Mouse (Mus musculus): ENCODE measurements at regions not wholly inside any gene's neighbourhood (a gene's known extent, or its start where the extent isn't known, plus 50 kb on each side); places are given as distances from the start of the nearest gene placed in this dataset.

DNA sequence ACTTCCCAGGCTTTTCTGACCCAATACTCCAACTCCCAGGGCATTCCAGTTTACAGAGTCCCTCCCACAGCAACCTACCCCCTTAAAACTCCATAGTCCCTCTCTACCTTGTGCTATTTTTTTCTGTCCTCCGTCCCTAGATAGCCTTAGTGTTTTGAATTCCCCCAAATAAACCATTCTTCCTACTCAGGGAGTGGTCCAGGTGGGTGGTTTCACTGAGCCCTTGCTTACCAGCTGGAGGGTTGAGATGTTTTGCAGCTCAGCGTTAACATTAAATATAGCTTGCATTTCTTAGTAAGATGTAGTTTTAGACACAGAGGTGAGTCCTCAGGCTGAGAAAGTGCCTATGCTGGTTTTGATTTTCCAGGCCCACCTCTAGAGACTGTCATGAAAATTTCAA, 313.0 kb downstream of the Bmper start:
- no peak for DNase-seq (ENCODE audit: low spot score)

DNA sequence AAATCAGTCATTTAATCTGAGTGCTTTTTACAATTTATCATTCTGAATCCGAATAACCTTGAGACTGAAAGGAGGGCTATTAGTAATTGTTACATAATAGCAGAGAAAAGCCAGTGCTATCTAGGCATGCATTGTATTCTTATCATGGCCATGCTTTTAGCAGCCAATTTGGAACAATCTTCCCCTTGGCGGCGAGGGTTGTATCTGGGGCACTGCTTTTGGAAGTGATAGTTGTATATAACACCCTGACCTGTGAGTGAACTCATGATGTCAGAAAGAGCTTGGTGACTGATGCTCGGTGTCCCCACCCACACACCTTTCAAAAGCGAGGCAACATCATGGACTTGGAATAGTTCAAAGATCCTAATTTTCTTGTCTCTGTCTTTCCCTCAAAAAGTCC, 315.2 kb downstream of the Bmper start:
- no peak for DNase-seq (ENCODE audit: low spot score)

DNA sequence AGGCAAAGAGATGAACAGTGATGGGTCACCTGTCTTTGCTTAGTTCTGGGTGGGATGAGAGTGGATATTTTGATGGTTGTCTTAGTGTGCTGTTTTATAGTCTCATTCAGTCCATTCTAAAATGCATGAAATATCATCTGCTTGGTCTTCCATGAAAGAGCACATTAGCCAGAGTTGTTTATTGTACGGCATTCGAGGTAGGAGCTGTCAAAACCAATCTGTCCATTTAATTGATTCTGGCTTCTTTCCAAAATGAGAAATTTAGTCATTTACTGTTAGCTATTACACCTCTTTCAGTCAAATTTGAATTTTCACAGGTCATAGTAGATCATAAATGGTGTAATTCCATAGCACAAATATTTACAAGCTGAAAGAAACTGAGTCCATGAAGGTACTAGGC, 328.8 kb downstream of the Bmper start:
- DNase-seq (ENCODE audit: low spot score): no peak

DNA sequence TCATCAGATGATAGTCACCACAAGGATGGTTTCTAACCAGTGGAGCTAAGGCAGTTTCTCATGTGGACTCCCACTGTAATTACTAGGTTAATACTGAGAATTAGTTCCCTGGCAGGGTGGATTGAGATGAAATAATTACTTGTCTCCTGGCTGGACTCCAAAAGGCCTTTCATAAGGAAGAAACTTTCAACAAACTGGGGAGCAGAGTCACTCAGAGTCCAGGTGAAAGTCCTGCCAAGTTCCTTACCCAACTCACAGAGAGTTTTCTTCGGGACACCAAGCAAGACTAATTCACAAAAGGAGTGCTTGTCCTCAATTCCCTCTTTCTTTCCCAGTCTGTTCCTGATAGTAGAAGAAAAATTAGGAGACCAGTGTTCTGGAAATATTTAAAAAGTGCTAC, 330.9 kb downstream of the Bmper start:
- no peak for DNase-seq (ENCODE audit: low spot score)

- DNase-seq (ENCODE audit: low spot score): no peak
Observed at GRCm38 (mm10) chr9:23557601-23558000, 334.7 kb downstream of the Bmper start.

DNA sequence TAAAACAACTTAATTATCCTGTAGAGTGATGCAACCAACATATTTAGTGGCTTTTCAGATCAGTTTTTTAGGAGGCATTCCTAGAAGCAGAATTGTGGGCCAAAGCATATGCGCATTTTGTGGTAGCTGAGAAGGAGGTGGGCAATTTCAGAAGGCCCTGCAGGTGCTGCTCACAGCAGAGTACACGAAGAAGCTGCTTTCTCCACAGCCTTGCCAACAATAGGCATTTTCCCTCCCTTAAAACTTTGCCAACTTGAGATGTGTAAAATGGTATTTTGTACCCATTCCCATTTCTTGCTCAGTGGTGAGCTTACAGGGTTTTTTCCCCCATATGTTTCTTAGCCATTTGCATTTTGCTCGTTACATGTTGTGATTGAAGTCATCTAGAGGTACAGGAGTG, 339.0 kb downstream of the Bmper start:
- no peak for DNase-seq (ENCODE audit: low spot score)

GRCm38 (mm10) chr9:23567081-23567480, 344.2 kb downstream of the Bmper start:
- no peak for DNase-seq (ENCODE audit: low spot score)

DNA sequence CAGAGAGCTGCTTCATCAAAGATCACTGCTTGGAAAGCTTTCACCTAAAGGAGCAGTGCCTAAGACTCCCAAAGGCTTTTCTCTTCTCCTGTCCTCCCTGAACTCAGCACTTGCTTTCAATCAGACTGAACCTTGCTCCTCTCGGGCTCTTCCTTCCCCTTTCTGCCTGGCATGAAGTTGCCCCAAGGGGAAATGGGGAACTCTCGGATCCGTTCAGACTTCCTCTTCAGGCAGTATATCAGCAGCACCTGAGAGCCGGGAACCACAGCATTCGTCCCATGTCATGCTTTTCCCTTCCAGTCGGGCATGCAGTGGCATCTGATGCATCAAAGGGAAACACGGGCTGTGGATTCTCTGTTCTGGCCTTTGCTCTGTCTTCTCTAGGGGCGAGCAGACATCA, 347.3 kb downstream of the Bmper start:
- DNase-seq (ENCODE audit: low spot score): no peak

DNA sequence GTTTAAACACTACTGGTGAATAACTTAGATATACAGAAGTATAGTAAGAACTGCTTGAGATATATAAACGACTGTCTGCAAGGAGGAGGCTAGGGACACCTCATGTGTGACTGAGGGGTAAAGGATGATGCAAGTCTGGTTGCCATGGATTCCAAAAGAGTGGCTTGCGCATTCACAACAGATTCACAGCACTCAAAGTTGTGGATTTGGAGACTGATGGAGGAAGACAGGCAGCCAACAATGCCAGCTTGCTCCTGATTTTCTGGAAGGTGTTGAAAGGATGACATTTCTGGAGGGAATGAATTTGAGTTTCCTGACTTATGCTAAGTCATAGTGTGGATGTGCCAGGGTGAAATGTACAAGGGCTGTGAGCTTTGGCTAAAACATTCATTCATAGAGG, 353.4 kb downstream of the Bmper start:
- no peak for DNase-seq (ENCODE audit: low spot score)

DNA sequence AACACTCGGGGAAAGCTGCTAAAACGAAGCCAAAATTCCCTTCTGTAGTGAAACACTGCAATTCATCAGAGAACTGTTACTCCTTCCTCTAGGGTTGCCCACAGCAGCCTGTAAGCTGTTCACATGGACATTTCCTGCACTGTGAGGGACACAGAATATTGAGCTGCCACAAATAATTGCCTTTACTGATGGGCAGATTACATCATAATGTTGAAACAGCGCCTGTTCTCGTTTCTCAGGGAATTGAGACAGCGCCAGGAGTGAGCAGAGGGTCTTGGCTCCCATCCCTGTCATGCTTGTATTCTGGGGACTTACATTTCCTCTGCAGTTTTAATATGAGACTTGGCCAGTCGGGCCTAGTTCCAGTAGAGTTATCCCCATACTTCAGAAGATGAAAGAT, 357.3 kb downstream of the Bmper start:
- no peak for DNase-seq (ENCODE audit: low spot score)

DNA sequence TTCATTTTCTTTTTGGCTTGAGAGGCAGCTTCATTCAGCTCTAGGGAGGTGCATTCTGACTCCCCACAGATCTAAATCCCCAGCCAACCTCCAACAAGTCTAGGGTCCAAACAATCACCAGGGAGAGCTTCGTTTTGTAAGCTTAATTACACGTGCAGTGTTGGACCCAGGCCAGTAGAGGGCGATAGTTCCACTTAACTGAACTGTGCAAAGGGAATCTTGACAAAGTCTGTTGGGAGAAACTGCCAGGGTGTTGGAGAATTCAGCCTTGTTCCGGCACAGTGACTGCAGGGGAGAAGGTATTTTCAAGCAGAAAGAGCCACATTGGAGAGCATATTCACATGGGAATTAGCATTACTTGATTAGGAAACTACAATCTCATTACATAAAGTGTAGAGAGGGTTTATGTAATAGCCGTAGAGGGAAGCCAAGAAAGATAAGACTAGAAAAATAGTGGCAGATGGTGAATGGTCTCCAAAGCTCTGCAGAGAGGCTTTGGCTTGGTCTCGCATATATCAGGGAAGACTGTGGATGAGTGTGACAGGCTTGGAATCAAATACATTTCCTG, 358.2 kb downstream of the Bmper start:
- DNase-seq (ENCODE audit: low spot score): peak; percentile 10

GRCm38 (mm10) chr9:23584561-23584960, 361.7 kb downstream of the Bmper start:
- no peak for DNase-seq (ENCODE audit: low spot score)

GRCm38 (mm10) chr9:23589024-23589423, 366.1 kb downstream of the Bmper start:
- no peak for DNase-seq (ENCODE audit: low spot score)

GRCm38 (mm10) chr9:23591906-23592305, 369.0 kb downstream of the Bmper start:
- DNase-seq (ENCODE audit: low spot score): no peak

DNA sequence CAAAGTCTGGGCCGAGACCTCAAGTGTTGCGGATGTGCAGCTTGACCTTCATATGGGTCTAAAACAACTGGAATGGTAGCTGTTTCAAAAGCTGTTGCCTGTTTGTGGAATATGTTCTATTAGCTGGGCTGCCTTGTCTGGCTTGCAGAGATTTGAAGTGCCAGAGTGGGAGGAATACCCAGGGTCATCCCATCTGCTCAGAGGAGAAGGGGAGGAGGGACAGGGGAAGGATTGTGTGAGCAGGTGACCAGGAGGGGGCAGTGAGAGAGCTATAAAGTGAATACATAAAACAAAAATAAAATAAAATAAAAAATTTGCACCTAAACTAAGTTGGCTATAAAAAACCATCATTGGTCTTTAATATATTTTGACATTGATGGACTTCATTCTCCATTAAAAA, 377.7 kb downstream of the Bmper start:
- DNase-seq (ENCODE audit: low spot score): no peak

All from urinary bladder, postnatal 10 days (tissue).